Mouse (Mus musculus) cortical plate, adult 2 months (tissue): Measurements from ENCODE around the gene Pdcl3.

ENCODE experiments used
- CTCF ChIP-seq: fragments of 200-500 bp; IDR thresholded peaks from 2 replicates; pipeline ENCODE4 v1.5.1; 2011; ENCODE audit warnings: mild to moderate bottlenecking, control low read depth, low read length; ENCODE audit not compliant: insufficient read depth; ENCODE audit errors: extremely low read depth
- POLR2A ChIP-seq: fragments of 200-500 bp; IDR thresholded peaks from 2 replicates; pipeline ENCODE4 v1.6.1; 2011; ENCODE audit warnings: mild to moderate bottlenecking, low read length, control low read depth; ENCODE audit not compliant: insufficient read depth; ENCODE audit errors: extremely low read depth

- TF ChIP-seq CTCF: no peak
- TF ChIP-seq POLR2A: no peak
Observed at GRCm38 (mm10) chr1:38938849-38939248, 46.6 kb upstream of the Pdcl3 start, which contains the start of gene Nms.
